Mouse (Mus musculus): ENCODE results near the gene Tcf12.

Gene Tcf12

DNA sequence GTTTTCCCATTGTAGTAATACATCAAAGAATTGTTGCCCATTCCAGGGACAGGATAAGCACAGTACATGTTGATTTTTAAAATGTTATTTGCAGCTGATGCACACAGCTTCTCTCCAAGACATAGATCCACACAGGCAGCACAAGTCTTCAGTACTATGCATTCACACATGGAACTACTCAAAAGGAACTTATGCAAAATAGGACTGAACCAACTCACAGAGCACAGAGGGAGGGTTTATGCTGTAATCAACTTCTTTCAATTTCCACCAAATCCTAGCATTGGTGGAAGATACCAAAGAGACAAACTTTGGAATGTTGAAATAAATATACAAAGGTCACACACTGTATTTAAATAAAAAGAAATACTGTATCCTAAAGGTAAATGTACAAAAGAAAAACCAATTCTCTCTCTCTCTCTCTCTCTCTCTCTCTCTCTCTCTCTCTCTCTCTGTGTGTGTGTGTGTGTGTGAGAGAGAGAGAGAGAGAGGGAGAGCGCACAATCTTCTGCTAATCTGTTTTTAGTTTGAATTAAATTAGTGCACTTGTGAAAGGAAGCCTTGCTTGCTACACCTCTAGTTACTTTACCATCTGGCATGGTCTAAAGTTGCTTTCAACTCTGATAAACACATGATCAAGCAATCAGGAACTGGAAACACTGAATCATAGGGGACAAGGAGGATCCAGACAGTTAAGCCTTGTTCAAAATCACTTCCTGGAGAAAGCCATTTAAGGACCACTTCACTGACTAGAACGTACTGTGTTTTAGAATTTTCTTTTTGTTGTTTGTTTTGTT, 215.5 kb downstream of the Tcf12 start:
- no peak for DNase-seq

DNA sequence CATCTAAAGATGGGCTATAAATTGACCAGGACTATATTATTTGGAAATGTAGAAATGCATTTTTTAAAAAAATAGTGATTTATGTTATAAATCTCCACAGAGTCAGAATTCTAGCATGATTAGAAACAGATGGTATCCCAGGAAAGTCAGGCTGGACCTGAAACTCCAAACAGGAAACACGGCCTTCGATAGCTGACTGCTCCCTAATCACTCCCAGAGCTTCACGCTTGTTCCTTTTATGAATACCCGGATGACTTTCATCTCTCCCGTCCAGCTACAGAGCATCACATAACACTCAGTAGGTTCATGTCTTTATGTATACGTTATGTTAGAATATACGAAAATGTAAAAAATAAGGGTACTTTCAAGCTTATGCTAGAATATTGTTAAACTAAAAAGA, 216.4 kb downstream of the Tcf12 start:
- DNase-seq = no peak

DNA sequence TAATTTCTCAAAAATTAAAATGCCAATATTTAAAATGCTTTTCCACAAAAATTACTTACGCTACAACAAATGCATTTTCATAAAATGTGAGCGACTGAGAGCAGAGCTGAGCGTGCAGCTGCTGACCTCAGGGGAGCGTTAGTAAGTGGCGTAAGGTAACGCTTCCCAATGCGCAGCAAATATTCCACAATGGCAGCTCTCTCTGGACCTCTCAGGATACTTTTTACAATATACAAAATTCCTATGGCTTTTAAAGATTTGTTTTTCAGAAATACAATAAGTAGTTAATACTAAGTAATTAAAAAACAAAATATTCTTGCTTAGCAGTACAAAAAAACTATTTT, 216.8 kb downstream of the Tcf12 start:
- no peak for DNase-seq

DNA sequence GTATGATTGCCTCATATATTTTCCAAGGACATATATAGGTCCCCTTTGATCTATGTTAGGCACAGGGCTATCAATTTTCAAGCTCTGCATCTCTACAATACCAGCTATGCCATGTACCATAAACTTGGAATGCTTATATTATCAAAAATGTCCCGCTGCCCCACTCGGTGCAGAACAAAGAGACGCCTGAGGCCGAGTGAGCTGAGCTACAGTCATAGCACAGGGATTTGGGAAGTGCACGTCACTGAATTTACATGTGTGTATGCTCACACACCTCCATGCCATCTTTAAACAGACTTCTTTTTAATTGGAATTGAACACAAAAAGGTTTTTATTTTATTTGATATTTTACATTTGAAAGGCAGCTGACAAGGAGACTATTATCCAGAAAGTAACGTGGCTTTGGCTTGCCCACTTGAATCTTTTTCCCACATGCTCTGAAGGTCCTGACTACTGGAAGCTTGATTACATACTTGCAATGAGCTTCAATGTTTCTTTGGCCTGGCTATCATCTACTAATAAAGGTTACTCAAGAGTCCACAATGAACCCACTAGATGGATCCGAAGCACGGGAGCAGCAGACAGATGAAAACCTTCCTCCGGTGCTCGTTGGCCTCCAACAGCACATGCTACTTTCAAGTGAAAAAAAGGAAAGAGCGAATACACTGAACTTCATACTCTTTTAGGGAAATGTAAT, 217.3 kb downstream of the Tcf12 start:
- DNase-seq = no peak

DNA sequence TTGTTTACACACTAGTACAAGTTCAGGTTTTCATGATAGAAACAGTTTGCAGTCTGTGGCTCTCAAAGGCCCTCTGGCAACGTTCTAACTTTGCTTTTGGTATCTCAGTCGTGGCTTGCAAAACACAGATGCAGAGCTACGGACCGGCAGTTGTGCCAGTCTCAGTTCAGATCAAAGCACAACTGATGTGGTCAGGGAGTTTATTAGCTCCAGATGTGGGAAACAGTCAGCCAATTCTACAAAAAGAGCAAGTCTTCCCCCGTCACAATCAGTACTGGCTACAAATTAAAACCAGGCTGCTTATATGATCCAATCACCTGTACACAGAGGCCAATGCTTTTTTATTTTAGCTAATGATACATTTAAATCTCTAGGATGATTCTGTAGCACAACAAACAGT, 223.2 kb downstream of the Tcf12 start:
- no peak for DNase-seq

DNA sequence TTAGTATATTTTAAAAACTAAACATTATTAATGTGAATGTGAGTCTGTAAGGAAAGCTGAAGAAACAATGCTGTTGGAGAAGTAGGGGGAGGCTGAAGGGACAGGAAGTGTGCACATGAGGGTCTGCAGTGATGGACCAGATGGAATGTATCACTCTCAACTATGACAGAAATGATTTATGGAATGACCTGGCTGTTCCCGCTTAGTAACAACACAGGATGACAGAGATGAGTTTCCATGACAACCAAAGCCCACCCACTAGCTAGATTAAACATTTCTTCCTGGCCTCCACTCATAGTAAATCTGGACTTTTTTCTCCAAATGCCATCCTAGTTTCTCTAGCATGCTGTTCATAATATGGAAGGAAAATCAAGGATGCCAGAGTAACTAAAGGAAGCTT, 231.0 kb downstream of the Tcf12 start:
- DNase-seq = no peak

DNA sequence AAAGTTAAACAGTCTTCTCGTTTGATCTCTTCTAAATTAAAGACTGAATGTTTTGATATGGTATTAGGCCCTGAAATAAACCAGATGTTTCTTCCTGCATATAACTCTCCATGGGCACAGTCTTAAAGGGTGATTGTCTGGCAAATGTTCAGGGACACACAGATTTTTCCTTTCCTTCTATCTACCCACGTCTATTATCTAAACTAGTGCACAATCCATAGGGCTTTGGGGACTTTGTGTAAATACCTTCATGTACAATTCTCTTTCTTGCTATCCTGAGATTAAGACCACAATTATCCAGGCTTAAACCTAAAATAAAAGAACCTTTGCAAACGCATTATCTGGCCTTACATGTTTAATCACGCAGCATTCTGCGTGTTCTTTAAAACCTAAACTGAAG, 231.7 kb downstream of the Tcf12 start:
- DNase-seq = no peak

DNA sequence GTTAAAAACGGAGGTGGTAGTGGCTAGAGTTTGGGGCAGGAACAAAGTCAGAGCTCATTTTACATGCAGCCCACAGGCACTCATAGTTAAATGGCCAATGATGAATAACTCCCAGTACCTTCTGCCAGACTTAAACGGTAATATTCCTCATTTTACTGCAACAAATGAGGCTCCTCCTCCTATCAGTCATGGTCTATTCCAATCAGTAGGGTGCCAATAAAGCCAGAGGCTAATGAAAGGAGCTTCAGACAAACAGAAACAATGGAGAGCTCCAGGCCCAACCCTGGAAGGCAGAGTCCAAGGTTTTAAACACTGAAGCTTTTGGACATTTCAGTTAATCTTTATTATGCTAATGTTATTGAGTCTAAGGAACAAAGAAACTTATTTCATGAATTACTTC, 232.3 kb downstream of the Tcf12 start:
- DNase-seq = no peak

DNA sequence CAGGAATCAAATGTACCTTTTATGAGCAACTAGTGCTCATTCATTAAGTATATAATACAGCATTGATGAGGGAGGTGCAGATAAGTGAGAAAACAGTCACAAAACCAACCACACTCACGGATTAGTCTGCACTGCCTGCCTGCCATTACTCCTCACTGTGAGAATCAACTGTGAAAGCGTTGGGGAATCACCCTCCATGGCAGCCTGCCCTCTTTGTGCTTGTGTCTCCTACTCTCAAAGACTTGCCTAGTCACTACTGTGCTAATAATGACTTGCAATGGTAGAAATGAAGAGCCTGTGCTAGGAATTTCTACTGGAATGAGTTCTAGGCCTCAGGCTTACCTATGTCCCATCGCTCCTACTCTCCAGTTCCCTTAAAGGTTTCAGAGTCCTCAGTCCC, 233.8 kb downstream of the Tcf12 start:
- DNase-seq = no peak

DNA sequence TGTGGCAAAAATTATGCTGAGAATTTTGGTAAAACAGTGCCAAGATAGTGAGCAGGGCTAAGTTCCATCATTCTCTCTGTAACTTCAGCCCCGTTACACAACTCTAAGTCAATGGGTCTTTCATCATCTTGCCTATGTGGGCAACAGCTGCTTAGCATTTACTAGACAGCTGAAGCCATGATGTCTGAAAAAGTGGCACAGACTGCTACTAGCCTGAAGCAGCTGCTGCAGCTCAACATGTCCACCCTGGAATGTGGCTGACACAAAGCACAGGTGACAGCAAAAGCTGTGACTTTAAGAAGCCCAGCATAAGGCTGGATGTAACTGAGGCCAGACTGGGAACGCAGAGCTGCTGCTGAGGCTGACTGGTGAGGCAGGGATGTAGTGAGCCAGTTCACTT, 236.9 kb downstream of the Tcf12 start:
- no peak for DNase-seq

DNA sequence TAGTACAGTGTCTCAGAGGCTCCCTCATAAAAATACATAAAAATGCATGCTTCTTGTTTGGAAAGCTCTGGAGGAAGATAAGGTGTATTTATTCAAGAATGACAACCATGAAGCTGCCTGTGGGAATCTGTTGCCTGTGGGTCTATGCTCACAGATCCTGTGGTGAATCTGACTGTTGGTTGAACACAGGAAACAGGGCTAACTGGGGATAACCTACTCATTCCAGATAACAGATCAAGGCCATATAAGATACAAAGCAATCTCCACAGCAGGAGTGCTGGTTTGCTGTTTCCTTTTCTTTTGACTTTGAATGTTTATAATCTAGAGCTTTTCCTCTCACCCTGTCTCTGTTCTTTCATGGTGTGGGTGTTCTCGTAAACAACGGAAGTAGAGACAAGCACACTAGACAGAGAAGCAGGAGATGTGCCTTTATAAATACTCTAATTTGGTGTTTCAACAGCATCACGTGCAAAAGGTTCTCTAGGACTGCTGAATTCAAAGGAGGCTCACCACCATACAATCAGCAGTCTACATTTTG, 237.6 kb downstream of the Tcf12 start:
- no peak for DNase-seq

DNA sequence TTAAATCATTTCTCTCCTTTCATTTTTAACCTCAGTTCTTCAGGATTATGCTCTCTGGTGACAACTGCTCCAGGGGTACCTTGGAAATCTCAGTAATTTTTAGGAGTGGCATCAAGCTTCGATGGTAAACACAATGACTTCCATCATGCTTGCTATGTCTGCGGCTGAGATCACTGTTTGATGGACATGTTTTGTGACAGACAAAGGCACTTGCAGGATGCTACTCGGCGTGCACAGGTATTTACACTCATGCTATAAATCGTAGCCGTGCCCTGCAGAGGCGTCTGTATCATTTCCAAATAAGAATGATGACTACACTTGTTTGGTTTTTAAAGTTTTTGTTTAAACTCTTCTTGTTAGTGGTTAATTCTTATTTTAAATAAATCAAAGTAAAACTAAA, 248.3 kb downstream of the Tcf12 start:
- no peak for DNase-seq

DNA sequence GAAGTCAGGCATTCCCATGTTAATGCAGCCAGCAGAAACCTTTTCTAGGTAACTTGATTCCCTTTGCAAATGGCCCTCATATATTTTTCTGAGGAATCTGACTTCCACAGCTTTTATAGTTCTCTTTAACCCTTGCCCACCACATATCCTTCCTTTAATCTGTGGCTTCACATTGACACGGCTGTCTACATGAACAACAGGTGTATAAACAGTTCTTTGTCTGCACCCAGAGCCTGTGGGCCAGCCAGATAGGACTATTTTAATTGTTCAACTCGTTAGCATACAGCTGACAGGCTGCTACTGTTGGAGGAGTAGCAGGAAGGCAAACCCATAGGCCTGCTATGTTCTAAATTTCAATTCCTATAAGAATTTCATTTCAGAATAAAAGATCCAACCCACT, 250.0 kb downstream of the Tcf12 start:
- DNase-seq = no peak

DNA sequence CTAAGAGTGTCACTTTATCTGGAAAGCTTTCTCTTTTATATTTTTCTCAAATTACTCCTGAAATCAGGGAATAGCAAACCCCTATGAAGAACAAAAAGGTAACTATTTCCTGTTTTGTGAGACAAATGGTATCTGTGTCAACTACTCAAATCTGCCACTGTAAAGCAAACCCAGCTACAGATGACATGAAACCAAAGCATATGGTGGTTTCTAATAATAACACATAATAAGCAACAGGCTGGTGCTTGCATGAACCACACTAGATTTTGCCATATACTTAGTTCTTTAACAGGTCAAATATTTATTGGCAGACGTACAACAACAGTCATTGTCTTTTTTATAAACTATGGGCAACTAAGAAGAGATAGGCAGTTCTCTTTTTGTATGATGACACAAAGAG, 253.7 kb downstream of the Tcf12 start:
- no peak for DNase-seq

DNA sequence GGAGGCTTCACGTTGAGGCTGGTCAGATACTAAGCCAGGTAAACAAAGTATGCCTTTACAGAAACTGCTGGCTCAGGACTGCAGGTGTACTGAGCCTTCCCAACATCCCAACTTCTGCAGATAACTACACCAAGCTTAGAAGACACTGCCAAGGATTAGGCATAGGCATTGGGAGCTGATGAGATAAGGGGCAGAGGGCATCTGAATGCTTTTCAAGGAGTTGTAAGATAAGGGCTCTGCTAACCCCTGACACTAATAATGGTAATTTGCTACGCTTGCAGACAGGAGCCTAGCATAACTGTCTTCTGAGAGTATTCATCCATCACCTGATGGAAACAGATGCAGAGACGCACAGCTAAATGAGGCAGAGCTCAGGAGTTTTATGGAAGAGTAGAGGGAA, 257.8 kb downstream of the Tcf12 start:
- DNase-seq = no peak

DNA sequence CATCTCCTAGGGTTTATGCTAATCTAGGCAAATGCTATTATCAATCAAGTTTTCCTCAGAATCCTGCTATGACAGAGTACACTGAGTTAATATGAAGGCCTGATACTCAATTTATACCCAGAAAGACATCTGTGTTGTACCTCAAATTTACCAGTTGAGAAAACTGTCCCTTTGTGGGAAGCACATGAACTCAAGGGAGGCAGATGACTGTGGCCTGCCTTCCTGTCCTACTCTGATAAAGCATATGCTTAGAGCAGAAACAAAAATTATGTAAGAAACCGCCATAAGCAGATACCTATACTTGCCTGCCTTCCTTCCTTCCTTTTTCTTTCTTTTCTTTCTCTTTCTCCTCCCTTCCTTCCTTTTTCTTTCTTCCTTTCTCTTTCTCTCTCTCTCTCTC, 261.4 kb downstream of the Tcf12 start:
- DNase-seq = no peak

DNA sequence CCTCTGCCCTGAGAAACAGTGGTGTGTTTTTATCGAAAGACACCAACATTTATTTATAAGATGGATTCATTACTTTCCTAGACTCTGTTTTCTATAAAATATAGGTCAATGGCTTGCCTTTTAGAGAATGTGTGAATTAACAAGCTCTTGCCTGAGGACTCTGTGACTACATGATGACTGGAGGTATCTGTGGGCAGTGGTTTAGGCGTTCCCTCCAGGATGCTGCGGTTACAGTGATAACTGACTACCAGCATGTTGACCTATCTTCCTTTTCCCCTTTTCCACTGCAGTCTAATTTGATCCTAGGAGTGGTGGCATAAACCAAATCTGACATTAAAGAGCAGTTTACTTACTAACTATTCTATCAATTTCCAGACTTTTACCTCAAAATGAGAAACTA, 263.3 kb downstream of the Tcf12 start:
- DNase-seq = no peak

DNA sequence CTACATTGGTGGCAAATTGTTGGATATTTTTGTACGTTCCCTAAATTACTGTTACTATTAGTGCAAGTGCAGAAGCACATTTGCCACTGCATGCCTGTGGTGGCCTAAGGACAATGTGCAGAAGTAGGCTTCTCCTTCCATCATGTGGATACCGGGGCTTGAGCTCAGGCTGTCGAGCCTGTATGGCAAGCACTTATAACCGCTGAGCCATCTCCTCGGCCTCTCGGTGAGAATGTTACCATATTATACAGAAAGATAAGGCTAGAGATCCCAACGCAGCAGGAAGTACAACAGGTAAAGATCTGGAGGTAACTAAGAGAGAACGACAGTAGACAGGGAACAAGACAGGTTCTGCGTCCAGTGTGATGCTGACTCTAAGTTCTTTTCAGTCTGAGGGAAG, 263.8 kb downstream of the Tcf12 start:
- no peak for DNase-seq

DNA sequence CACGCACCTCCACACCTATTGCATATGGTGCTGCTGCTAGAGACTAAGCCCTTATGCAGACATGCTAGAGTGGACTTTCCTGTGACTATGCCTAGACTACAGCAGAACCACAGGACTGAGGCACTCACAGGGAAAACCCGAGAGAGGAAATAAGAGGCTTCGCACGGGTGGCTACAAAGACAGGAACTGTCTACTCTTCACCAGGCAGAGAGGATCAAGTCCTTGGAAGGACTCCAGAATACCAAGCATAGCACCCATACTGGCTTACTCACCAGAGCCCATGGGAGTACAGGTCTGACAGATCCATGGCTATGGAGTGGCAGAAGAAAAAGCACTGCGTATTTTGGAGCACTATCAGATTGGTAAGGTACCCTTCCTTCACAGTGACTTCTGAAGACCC, 269.8 kb downstream of the Tcf12 start:
- DNase-seq = no peak

DNA sequence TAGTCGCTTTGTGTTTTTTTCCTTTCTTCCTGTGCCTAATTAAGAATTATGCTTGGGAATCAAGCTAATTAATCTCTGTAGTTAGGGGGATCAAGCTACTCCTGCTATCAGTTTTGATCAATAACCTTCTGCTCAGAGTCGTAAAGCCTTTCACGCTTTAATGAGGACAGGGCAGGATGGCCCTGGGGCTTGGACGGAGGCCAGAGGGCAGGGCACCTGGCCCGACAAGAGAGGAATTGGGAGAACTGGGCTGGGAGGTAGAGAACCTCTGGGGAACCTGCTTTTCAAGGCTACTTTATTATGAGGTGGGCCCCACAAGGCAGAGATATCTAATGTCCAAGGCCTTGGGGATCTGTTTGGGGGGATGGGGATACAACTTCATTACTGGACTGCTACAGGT, 274.3 kb downstream of the Tcf12 start:
- no peak for DNase-seq

DNA sequence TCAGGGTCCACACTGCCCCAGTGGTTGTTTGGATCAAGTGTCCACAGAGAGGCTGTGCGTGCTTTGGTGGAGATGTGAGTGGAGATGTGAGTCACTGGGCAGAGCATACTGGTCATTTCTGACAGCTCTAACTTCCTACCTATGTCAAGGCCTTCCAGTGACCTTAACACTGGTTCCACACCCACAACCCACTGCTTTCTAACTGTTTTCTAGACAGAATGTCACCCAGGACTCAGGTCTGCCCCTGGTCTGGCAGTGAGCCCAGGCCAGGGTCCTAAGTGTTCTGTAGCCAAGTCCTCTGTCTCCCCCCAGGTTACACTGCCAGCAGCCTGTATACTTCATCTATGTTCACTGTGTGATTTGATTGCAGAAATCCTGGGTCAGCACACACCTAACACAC, 275.3 kb downstream of the Tcf12 start:
- DNase-seq = no peak

DNA sequence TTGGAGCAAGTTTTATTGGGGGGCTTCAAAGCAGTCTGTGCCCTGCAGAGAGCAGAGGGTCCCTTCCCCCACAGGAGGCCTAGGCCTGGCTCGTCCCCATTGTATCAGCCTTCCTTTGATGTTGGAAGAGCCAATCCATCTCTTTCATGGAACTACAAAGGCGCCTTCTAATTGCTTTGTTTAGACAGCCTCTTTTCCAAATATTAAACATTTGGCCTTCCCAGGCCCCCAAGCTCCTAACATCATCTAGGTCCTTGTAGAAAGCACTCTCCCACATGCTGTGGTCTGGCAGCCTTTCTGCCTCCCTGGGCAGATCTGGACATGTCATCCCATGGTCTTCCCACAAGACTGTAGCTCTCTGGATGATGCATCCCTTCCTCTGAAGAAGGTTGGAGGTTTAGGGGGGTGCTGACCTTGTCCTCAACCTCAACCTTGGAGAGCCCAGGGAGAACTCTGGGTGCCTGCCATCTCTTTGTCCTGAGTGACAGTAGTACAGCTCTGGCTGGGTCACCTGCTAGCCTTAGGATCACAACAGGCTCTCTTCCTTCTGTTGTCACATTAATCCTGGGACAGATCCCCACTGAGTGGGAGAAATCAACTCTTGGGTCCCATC, 276.4 kb downstream of the Tcf12 start:
- no peak for DNase-seq

DNA sequence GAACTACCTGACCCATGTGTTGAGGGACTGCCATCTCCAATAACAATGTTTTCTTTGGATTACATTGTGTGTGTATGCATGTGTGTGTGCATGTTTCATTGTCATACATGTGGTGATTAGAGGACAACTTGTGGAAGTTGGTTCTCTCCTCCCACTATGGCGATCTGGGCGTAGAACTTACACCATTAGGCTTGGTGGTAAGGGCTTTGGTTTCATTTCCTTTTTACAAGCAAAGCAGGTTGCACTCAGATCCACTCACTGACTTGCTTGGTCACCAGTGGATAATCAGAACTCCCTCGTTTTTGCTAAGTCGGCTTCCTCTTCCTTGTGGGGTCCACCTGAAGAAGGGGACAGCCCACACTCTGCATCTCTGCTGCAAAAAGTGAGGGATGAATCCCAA, 277.0 kb downstream of the Tcf12 start:
- no peak for DNase-seq
